Mouse (Mus musculus): ENCODE measurements around the gene Itsn1. TPM values are rescaled to one million over a fixed set of nuclear protein-coding genes. Genes with fewer than 3 reads are reported as not detected.

Gene Itsn1
- total RNA-seq, 2 experiments from 2014 or later: 122 to 125 TPM

DNA sequence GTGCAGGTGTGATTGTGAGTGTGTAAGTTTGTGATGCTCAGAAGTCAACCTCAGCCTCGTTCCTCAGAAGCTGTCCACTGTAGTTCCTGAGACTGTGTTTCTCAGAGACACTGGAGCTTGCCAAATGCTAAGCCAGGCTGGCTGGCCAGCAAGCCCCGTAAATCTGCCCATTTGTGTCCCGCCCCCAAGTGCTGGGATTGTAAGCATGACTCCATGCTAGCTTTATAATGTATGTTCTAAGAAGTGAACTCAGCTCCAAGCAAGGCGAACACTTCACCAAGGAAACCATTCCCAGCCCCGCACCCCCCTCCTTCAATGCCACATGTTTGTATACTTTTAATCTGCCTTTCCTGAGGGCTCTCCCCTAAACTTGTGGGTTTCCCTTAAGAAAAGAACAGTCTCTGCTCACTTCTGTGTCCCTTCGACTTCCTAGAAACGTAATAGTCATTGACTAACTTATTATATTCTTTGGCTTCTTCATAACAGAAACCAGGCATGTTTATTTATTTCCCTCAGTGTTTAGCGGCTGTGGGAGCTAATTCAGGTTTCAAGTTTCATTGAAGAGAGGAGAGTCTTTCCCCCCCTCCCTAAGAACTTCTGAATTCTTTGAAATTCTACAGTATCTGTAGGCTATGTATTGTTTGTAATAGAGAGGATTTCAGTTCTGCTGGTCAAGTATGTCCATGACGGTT is 153.2 kb downstream of the Itsn1 start:
- DNase-seq (ENCODE audit: low spot score in 2 of 2): no peak
- intact Hi-C loops (cut with DNase I): no loop called here

DNA sequence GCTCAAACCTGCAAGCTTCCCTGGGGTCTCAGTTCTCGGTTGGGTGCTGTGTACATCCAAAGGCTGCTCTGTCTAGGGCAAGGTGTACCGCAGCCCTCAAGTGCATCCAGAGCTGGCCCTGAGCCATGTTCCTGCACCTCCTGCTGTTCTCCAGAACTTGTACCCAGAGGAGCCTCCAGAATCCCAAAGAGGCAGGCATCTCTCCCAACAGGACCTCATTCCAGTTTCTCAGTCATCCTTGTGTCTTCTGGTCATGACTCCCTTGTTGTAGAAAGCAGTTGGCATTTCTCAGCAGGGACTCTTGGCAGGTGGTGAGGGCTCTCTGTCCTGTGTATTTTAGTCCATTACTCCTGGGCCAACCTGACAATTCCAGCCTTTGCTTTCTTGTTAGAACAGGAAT is 154.6 kb downstream of the Itsn1 start:
- intact Hi-C loops (cut with DNase I): no loop called here
- no peak for DNase-seq (ENCODE audit: low spot score in 2 of 2)

GRCm38 (mm10) chr16:91884196-91884595 is 155.1 kb downstream of the Itsn1 start:
- DNase-seq (ENCODE audit: low spot score in 2 of 2): no peak
- intact Hi-C loops (cut with DNase I): no loop called here

DNA sequence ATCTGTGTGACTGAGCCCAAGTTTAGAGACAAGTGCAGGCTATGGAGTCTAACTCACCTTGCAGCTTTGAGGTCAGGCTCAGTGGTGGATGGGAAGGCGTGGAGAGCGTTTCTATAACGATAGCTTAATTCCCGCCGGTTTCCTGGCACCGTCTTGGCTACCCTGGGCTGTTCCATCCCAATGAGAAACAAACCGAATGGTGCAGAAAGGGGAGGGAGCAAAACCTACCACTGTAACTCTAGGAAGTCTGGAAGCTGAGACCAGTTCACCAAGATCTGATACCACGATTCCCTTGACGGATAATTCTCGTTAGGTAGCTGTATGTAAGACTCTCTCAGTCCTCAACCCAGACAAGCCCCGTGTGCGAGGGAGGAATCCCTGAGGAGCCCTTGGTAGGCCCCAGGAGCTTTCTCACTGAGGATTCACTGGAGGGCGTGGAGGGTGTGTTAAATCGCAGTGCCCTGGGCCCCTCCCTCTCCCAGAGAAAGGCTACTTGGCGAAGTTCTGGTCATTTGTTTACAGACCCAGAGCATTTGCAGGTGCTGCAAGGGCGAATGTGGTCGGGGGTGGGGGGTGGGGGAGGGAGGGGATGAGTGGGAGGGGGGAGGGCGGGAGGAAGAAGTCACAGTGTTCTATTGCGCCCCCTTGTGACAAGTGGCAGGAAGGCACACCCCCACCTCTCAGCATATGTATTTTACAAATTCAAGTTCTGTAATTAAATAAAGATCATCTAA is 156.5 kb downstream of the Itsn1 start:
- intact Hi-C loops (cut with DNase I): loop anchor here (5.0 kb wide), 1 partner anchor 58 kb away; no protein-coding TSS in a partner anchor
- DNase-seq (ENCODE audit: low spot score in 2 of 2): no peak

DNA sequence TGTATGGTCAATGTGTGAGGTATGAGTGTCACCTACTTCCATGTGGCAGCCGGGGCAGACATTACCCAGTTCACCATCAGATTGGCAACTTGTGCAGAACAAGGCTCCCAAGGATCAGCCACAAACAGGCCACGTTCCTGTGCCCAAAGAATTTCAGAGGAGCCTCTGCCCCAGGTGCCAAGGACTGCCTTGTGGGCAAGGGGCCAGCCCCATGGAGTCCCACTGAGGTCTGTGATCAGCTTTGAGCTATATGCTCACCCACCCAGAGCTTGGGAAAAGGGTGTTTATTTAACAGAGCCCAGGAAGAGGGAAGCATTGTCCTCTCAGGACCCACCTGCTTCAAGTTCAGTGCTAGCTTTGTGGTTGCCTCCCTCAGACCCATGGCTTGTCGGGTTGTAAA is 159.3 kb downstream of the Itsn1 start:
- intact Hi-C loops (cut with DNase I): loop anchor here (5.0 kb wide), 1 partner anchor 61 kb away; no protein-coding TSS in a partner anchor
- DNase-seq (ENCODE audit: low spot score in 2 of 2): no peak

DNA sequence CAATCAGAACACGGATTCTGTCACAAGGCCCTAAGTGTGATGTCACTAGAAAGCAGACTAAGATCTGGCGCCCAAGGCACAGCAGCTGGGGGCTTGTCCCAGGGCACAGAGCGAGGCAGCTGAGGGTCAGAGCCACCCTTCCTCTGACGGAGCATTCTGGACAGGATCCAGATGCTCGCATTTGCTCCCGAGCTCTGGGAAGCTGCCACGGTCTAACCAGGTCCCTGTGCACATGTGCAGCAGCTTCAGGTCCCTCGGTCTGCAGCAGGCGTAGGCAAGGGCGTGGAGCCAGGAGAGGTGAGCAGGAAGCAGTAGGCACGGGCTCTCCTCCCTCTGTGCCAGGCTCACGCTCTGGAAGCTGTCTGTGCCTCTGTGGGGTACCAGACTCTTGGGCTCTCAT is 160.8 kb downstream of the Itsn1 start:
- intact Hi-C loops (cut with DNase I): loop anchor here (5.0 kb wide), 1 partner anchor 63 kb away; no protein-coding TSS in a partner anchor
- peak in 1 of 2 experiments; percentile 49 for DNase-seq (ENCODE audit: low spot score in 2 of 2)

GRCm38 (mm10) chr16:91891218-91891617 is 162.1 kb downstream of the Itsn1 start:
- no peak for DNase-seq (ENCODE audit: low spot score in 2 of 2)
- intact Hi-C loops (cut with DNase I): no loop called here

DNA sequence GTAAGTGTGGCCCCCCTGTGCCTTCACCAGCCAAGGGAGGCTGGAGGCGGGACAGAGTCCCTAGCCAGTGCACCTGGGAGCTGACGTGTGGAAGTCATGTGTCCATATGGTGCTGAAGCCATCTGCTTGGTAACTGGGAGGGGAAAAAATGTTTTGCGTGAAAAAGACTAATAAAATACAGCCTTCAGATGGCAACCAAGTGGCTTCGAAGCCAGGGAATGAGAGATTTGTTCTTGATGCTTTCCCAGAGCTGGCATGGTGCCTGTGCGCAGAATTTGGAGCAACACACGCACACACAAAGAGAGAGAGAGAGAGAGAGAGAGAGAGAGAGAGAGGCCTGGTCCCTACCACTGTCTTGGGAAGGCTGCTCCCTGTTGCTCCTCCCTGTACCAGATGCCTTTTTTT is 167.3 kb downstream of the Itsn1 start:
- DNase-seq (ENCODE audit: low spot score in 2 of 2): peak; percentile 65 to 68
- intact Hi-C loops (cut with DNase I): no loop called here

DNA sequence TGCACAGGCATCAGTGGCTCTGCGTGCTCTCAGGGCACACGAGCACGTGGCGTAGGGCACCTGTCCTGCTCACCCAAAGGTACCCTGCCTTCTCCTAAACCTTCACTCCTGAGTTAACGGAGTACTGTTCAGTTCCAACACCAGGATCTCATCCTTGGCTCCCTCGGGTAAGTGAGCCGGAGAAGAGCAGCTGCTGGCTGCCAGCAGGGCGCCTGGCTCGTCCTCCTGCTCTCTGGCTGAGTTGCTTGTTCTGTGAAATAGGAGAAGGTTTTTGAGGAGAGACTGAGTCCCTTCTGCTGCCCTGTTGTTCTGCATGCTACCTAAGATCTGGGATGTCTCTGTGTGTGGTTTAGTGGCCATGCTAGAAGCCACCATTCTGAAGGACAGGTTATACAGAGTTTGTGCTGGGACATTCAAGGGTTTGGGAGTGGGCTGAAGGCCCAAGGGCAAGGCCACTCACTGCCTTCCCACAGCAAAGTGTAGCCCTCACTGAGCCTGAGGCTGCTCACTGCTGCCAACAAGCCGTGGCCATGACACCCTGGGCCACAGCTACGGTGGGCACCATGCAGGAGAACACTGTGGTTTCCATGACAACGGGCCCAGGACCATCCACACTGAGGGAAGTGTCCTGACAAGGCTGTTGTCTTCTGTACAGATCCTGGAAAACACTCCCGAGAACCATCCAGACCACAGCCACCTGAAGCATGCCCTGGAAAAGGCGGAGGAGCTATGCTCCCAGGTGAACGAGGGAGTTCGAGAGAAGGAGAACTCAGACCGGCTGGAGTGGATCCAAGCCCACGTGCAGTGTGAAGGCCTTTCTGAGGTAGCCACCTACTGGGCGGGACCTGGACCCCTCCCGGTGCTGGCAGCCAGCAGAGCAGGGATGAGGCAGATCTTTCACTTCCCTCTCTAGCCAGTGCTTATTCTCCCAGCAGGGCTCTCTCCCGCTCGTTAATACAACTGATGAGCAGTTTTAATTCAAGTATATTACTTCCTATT is 170.1 kb downstream of the Itsn1 start:
- DNase-seq (ENCODE audit: low spot score in 2 of 2): no peak
- intact Hi-C loops (cut with DNase I): no loop called here

GRCm38 (mm10) chr16:91900274-91900673 is 171.2 kb downstream of the Itsn1 start:
- intact Hi-C loops (cut with DNase I): no loop called here

DNA sequence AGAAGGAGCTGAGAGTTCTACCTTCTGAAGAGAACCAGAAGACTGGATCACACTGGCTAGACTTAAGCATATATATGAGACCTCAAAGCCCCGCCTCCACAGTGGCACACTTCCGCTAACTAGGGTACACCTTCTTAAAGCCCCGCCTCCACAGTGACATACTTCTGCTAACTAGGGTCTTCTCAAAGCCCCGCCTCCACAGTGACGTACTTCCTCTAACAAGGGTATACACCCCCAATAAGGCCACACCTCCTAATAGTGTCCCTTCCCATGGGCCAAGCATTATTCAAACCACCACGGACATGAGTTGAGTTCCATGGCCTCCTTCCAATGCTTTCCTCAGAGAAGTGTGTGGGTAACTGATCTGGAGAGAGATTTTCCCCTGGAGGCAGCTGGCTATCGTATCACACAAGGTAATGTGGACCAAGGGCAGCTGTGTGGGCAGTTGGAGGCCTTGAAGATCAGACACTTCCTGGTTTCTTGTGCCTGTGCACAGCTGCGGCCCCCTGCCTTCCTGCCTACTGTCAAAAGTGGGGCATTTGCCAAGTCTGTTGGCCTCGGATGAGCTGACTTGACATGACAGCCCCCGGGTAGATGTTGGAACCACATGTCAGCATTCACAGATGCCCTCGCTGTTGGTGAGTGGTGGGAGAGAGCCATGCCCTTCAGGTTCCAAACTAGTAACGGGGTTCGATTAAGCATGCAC is 174.9 kb downstream of the Itsn1 start:
- intact Hi-C loops (cut with DNase I): no loop called here
- no peak for DNase-seq (ENCODE audit: low spot score in 2 of 2)

More at GRCm38 (mm10) chr16:91900274-91900673, 171.2 kb downstream of the Itsn1 start:
- DNase-seq (ENCODE audit: low spot score in 2 of 2): no peak

GRCm38 (mm10) chr16:91905127-91905860 is 176.2 kb downstream of the Itsn1 start:
- intact Hi-C loops (cut with DNase I): loop anchor here (5.0 kb wide), 1 partner anchor 88 kb away; no protein-coding TSS in a partner anchor
- DNase-seq (ENCODE audit: low spot score in 2 of 2): no peak

- peak in 1 of 2 experiments; percentile 78 for DNase-seq (ENCODE audit: low spot score in 2 of 2)
- intact Hi-C loops (cut with DNase I): loop anchor here (5.0 kb wide), 1 partner anchor 89 kb away; no protein-coding TSS in a partner anchor
Measured at GRCm38 (mm10) chr16:91905987-91906386, 176.9 kb downstream of the Itsn1 start.

- intact Hi-C loops (cut with DNase I): loop anchor here (5.0 kb wide), 1 partner anchor 89 kb away; no protein-coding TSS in a partner anchor
- no peak for DNase-seq (ENCODE audit: low spot score in 2 of 2)
Measured at GRCm38 (mm10) chr16:91906672-91907071, 177.6 kb downstream of the Itsn1 start.

GRCm38 (mm10) chr16:91907158-91907557 is 178.1 kb downstream of the Itsn1 start:
- peak in 1 of 2 experiments; percentile 69 for DNase-seq (ENCODE audit: low spot score in 2 of 2)
- intact Hi-C loops (cut with DNase I): loop anchor here (5.0 kb wide), 1 partner anchor 90 kb away; no protein-coding TSS in a partner anchor

DNA sequence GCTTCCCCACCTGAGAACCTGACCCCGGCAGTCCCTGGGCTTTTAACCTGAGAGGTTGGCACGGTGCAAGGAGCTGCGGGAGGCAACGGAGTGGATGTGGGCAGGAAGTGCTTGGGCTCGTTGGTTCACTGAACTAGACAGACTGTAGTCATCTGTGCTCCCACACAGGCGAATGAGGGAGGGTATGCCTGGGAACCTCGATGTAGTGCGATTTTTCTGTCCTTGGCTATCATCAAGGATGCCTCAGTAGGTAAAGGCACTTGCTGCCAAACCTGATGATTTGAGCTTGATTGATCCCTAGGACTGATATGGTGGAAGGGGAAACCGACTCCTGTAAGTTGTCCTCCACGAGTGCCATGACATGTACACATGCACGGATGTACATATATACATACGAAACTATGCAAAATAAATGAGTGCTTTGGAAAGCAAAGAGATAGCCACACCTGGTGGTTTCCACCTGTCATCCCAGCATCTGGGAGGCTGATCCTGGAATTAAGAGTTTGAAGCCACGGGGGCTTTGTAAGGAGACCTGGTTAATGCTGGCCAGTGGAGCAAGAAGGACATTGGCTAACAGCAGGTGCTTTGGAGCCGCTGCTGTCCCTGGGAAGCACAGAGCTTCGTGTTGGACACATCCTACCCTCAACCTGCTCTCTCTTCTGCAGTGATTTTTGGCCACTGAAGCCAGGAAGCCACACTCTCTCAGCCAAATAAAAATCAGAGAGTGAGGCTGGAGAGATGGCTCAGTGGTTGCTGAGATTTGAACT is 180.7 kb downstream of the Itsn1 start:
- intact Hi-C loops (cut with DNase I): loop anchor here (5.0 kb wide), 1 partner anchor 92 kb away; no protein-coding TSS in a partner anchor
- DNase-seq (ENCODE audit: low spot score in 2 of 2): no peak

GRCm38 (mm10) chr16:91917631-91918096 is 188.6 kb downstream of the Itsn1 start:
- peak; percentile 84 to 91 for DNase-seq (ENCODE audit: low spot score in 2 of 2)
- intact Hi-C loops (cut with DNase I): loop anchor here (2.0 to 5.0 kb wide), 2 partner anchors 189 to 225 kb away; partner anchors contain the start of genes Cryzl1 and Itsn1

Measured in left cerebral cortex, postnatal 25 days (tissue).